Mouse (Mus musculus) CH12.LX (cell line): ENCODE measurements around the gene Olfr433.
"Not testable (repeated sequence)": the region's sequence is repeated elsewhere in the genome, so short reads cannot be mapped to it uniquely, and the experiment has no call there.

Experiments used
- POLR2A ChIP-seq: IDR thresholded peaks from 2 replicates; pipeline ENCODE4 v1.6.1; 2011; ENCODE audit warnings: low read depth, mild to moderate bottlenecking, improper control_type of control experiment, low read length
- POLR2AphosphoS2 ChIP-seq: IDR thresholded peaks from 2 replicates; pipeline ENCODE4 v1.6.1; 2011; ENCODE audit warnings: low read depth, low read length, improper control_type of control experiment

GRCm38 (mm10) chr1:174042091-174042884 is 1.8 kb downstream of the Olfr433 start:
- not testable (repeated sequence) for TF ChIP-seq POLR2AphosphoS2, POLR2A
